Mouse (Mus musculus) hindbrain, embryonic 13.5 days (tissue): ENCODE data around the gene Scp2. TPM values are rescaled to one million over a fixed set of nuclear protein-coding genes. Genes with fewer than 3 reads are reported as not detected.

Experiments
- ATAC-seq: fragments of 200-750 bp; cut with Nextera tagmentation; 2 replicates; pipeline ENCODE4 v1.8.0; 2017; ENCODE audit warnings: moderate TSS enrichment; ENCODE audit not compliant: low FRiP score
- H3K27ac ChIP-seq: fragments of 300-500 bp; sonication (generic); 2 replicates; pipeline ENCODE4 v1.5.1; 2015; ENCODE audit warnings: inconsistent platforms, mild to moderate bottlenecking, moderate library complexity
- H3K27me3 ChIP-seq: fragments of 300-500 bp; sonication (generic); 2 replicates; pipeline ENCODE4 v1.6.1; 2015; ENCODE audit warnings: mild to moderate bottlenecking, inconsistent platforms
- H3K36me3 ChIP-seq: fragments of 300-500 bp; sonication (generic); 2 replicates; pipeline ENCODE4 v1.6.1; 2015; ENCODE audit warnings: mild to moderate bottlenecking, inconsistent platforms
- H3K4me1 ChIP-seq: fragments of 300-500 bp; sonication (generic); replicated peaks from 2 replicates; pipeline ENCODE4 v1.6.1; 2015; ENCODE audit warnings: inconsistent platforms
- H3K4me2 ChIP-seq: fragments of 300-500 bp; sonication (generic); 2 replicates; pipeline ENCODE4 v1.6.1; 2015; ENCODE audit warnings: inconsistent platforms, mild to moderate bottlenecking, moderate library complexity
- H3K4me3 ChIP-seq: fragments of 300-500 bp; sonication (generic); 2 replicates; pipeline ENCODE4 v1.5.1; 2015; ENCODE audit warnings: mild to moderate bottlenecking, inconsistent platforms
- H3K9ac ChIP-seq: fragments of 300-500 bp; sonication (generic); 2 replicates; pipeline ENCODE4 v1.6.1; 2015; ENCODE audit warnings: mild to moderate bottlenecking, inconsistent platforms
- H3K9me3 ChIP-seq: fragments of 300-500 bp; sonication (generic); 2 replicates; pipeline ENCODE4 v1.6.1; 2016; ENCODE audit warnings: inconsistent platforms
- WGBS: fragments of 180-500 bp; shearing (Covaris S2); methylation state at CpG from one replicate; pipeline ENCODE4 v1.1.7; 2015; 5-methylcytosine and 5-hydroxymethylcytosine counted together
- polyA plus RNA-seq: library from polyadenylated mRNA; unstranded; fragments of >200 nt; fragmentation: Nextera tagmentation; extraction: Ambion mirVana; gene quantifications from 2 replicates; pipeline ENCODE4 v1.2.1, GENCODE M21; 2015

Gene Scp2
- polyA plus RNA-seq, 1 experiment from 2014 or later: 228 TPM

DNA sequence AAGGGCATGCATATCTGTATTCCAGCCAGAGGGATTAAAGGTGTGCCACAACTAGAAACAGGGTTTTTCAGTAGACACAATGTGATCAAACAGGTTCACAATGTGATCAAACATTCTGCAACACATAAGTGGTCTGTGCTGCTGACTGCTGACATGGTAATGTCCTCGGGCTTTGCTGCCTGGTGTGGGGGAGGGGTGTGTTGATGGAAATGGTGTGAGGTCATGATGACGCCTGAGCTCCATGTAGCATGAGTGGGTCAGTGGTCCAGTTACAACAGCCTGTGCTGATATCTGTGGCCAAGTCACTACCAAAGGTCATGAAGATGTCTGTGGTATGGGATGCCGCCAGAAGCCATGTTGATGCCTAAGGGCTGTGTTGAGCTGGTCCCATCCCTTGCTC, 14.3 kb downstream of the Scp2 start:
- no peaks in the 10 kb centered on the region for H3K9me3 ChIP-seq
- no peak for ATAC-seq
- no peak overlapping the region for H3K9ac ChIP-seq
- 92% methylated on average over 3 of the region's 3 CpGs for WGBS
- H3K27ac ChIP-seq: no peak overlapping the region
- H3K27me3 ChIP-seq: no peaks in the 10 kb centered on the region
- H3K36me3 ChIP-seq: no peaks in the 10 kb centered on the region
- H3K4me1 ChIP-seq: no peaks in the 10 kb centered on the region
- no peak overlapping the region for H3K4me2 ChIP-seq
- H3K4me3 ChIP-seq: no peak overlapping the region

DNA sequence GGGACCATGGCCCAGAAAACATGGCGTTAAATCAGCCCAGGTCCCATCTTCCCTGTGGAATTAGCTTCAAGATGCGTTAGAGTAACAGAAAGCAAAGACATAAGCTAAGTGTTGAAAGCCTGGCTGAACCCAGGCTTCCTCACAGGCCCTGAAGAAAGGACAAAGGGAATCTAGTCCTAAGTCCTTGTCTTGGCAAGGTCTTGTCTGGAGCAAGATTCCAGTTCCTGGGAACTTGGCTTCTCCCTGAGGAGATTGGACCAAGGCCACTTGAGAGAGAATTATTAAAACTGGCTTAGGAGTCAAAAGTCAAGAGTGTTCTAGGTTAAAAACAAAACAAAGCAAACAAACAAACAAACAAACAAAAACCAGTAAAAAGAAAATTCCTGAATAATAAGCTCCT, 16.5 kb downstream of the Scp2 start:
- no peak overlapping the region for H3K4me2 ChIP-seq
- no peaks in the 10 kb centered on the region for H3K9me3 ChIP-seq
- WGBS: 88% methylated on average over 2 of the region's 2 CpGs
- no peaks in the 10 kb centered on the region for H3K27me3 ChIP-seq
- ATAC-seq: no peak
- H3K9ac ChIP-seq: no peak overlapping the region
- H3K27ac ChIP-seq: no peak overlapping the region
- no peaks in the 10 kb centered on the region for H3K4me1 ChIP-seq
- no peaks in the 10 kb centered on the region for H3K36me3 ChIP-seq
- H3K4me3 ChIP-seq: no peak overlapping the region

DNA sequence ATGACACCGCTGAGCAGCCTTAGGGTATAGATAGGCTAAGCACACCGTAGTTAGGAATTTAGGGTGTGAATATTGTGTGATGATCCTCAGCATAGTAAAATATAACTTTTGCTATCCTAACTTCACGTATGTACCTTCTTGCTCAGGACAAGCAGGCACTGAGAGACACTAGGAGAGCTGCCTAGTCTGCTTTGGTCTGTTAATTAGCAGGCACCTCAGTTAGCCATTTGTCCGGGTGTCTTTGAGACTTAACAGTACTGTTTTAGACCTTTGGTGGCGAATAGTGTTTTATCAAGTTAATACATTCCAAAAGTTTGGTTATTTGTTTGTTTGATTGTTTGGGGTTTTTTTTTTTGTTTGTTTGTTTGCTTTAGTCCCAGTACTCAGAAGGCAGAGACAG, 17.3 kb downstream of the Scp2 start:
- Histone ChIP-seq H3K9me3 (no peaks in the 10 kb centered on the region), H3K9ac (no peak overlapping the region), H3K27me3 (no peaks in the 10 kb centered on the region), H3K4me1 (no peaks in the 10 kb centered on the region), H3K4me3 (no peak overlapping the region), H3K27ac (no peak overlapping the region), H3K4me2 (no peak overlapping the region), H3K36me3 (no peaks in the 10 kb centered on the region)
- 91% methylated on average over 5 of the region's 5 CpGs for WGBS
- ATAC-seq: no peak

DNA sequence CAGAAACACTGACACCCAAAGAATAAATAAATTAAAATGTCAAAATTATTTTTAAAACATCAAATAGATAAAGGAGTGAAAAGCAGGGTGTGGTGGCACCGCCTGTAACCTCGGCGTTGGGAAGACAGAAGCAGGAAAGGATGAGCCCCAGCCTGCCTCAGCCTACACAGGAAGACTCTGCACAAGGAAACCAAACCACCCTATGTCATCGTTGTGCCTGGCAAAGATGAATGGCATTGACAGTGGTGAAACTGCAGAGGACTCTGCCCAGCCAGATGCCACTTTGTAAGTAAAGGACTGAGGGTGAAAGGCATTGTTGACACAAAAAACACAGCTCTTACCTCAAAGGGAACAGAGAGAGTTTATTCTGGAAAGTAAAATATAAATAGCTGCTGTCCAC, 18.5 kb downstream of the Scp2 start:
- 89% methylated on average over 4 of the region's 4 CpGs for WGBS
- ATAC-seq: no peak
- Histone ChIP-seq H3K27ac (no peak overlapping the region), H3K9ac (no peak overlapping the region), H3K4me3 (no peak overlapping the region), H3K4me2 (no peak overlapping the region), H3K36me3 (no peaks in the 10 kb centered on the region), H3K27me3 (no peaks in the 10 kb centered on the region), H3K4me1 (no peaks in the 10 kb centered on the region), H3K9me3 (no peaks in the 10 kb centered on the region)

DNA sequence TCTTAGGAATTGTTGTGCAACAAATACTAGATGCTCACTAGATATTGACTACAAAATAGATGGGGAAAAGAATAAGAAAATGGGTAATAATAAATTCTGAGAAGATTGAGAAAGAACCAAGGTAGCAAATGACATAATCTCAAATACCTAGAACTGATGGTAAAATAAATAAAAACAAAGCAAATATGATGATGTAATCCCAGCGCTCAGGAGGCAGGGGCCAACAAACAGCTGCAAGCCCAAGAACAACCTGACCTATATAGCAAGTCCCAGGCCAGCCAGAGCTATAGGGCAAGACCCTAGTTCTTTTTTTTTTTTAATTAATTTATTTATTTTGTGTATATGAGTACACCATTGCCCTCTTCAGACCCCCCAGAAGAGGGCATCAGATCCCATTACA, 20.7 kb downstream of the Scp2 start:
- Histone ChIP-seq H3K9me3 (no peaks in the 10 kb centered on the region), H3K4me2 (no peak overlapping the region), H3K9ac (no peak overlapping the region), H3K36me3 (no peaks in the 10 kb centered on the region), H3K4me3 (no peak overlapping the region), H3K27me3 (no peaks in the 10 kb centered on the region), H3K27ac (no peak overlapping the region), H3K4me1 (no peaks in the 10 kb centered on the region)
- no peak for ATAC-seq
- WGBS: 85% methylated on average over 1 of the region's 1 CpGs

DNA sequence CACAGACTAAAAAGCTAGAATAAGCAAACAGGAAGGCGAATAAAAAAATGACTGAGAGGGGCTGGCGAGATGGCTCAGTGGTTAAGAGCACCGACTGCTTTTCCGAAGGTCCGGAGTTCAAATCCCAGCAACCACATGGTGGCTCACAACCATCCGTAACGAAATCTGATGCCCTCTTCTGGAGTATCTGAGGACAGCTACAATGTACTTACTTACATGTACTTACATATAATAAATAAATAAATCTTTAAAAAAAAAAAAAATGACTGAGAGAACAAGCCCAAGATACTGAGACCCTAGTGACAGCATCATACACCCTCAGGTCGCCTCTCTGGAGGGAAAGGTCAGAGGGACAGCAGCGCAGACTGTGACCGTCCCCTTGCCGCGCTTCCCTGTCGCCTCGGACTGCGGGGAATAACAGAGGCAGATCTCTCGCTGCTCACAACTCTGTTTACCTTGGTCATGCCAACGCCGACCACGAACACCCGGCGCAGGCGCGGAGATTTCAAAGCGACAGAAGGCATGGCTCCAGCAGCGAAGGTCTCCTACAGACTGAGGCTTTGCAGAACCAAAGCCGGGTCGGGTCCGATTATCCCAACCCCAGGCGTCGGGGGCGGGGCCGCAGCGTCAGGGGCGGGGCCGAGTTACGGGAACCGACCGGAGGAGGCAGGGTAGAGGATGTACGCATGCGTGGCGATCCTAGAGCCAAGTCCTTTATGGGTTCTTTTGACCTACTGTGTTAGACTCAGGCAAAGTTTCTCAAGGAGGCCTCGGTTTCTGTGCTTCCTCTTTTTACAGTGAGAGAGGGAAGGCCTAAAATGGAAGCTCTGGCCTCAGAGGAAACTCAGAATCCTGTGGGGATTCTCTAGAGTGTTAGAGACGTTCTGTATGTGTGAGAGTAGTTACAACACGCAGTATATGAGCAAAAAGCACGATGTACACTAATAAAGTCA, 26.6 kb downstream of the Scp2 start:
- Histone ChIP-seq H3K9me3 (no peaks in the 10 kb centered on the region), H3K4me3 (peak overlapping the region; percentile 58), H3K4me2 (peak overlapping the region; percentile 59), H3K27me3 (no peaks in the 10 kb centered on the region), H3K9ac (peak overlapping the region; percentile 77), H3K27ac (peak overlapping the region; percentile 56), H3K36me3 (no peaks in the 10 kb centered on the region), H3K4me1 (0 out of 2 replicates have a peak, but pooled peaks cover 3% of the 10 kb centered on the region)
- peak; percentile 94 for ATAC-seq
- WGBS: 12% methylated on average over 45 of the region's 45 CpGs

DNA sequence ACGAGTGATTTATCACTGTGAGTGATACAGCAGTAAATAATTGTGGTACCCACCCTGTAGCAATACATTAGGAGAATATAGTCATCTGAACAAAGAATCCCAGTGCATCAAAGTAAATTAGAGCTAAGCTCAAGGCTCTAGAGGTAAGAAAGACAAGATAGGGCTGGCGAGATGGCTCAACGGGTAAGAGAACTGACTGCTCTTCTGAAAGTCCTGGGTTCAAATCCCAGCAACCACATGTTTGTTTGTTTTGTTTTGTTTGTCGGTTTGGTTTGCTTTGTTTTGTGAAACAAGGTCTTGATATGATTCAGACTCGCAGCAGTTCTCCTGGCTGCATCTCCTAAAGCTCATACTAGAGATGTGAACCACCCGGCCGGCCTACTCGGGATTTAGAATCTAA, 27.3 kb downstream of the Scp2 start:
- no peak for ATAC-seq
- 92% methylated on average over 8 of the region's 8 CpGs for WGBS
- no peaks in the 10 kb centered on the region for H3K9me3 ChIP-seq
- H3K4me2 ChIP-seq: no peak overlapping the region
- 0 out of 2 replicates have a peak, but pooled peaks cover 3% of the 10 kb centered on the region for H3K4me1 ChIP-seq
- H3K36me3 ChIP-seq: no peaks in the 10 kb centered on the region
- no peak overlapping the region; the same call in 1 of the 2 replicates for H3K4me3 ChIP-seq
- no peaks in the 10 kb centered on the region for H3K27me3 ChIP-seq
- no peak overlapping the region for H3K9ac ChIP-seq
- no peak overlapping the region for H3K27ac ChIP-seq

DNA sequence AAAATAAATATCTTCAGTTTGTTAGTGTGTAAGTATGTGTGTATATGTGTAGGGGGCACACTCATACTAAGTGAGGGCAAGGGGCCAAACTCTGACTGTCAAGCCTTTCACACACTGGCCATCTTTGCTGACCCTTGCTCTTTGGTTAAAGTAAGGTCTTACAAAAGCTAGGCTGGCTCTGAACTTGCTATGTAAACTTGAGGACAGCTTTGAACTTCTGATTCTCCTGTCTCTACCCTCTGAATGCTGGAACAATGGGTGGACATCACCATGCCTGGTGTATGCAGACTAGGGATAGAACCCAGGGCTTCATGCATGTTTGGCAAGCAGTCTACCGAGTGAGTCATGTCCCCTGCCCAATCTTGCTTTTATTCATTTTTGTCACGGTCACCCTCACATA, 28.3 kb downstream of the Scp2 start:
- peaks cover 4% of the 10 kb centered on the region; the same call in 1 of the 2 replicates for H3K36me3 ChIP-seq
- H3K9me3 ChIP-seq: no peaks in the 10 kb centered on the region
- H3K4me2 ChIP-seq: no peak overlapping the region
- H3K27ac ChIP-seq: no peak overlapping the region
- 88% methylated on average over 2 of the region's 2 CpGs for WGBS
- H3K4me3 ChIP-seq: no peak overlapping the region
- H3K27me3 ChIP-seq: no peaks in the 10 kb centered on the region
- ATAC-seq: no peak
- no peak overlapping the region for H3K9ac ChIP-seq
- H3K4me1 ChIP-seq: 0 out of 2 replicates have a peak, but pooled peaks cover 3% of the 10 kb centered on the region

DNA sequence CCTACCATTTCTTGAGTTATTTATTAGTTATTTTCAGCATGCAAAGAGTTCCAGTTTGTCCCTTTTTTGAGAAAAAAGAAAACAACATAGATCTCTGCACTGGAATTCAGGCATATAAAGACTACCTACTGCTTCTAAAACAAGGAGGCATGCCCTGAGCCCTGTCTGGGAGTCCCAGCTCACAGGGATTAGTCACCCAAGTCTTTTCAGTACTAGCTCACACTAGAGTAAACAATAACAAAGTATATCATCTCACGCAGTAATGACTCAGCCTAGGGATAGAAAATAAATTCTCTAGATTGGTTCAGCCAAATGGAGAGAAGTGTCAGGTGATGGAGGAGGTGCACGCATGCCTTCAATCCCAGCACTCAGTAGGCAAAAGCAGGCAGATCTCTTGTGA, 34.1 kb downstream of the Scp2 start:
- no peak for ATAC-seq
- WGBS: 95% methylated on average over 2 of the region's 2 CpGs
- no peak overlapping the region for H3K9ac ChIP-seq
- H3K27me3 ChIP-seq: no peaks in the 10 kb centered on the region
- H3K27ac ChIP-seq: no peak overlapping the region
- no peak overlapping the region for H3K4me2 ChIP-seq
- no peaks in the 10 kb centered on the region for H3K9me3 ChIP-seq
- no peak overlapping the region for H3K4me3 ChIP-seq
- no peaks in the 10 kb centered on the region for H3K4me1 ChIP-seq
- H3K36me3 ChIP-seq: peaks cover 22% of the 10 kb centered on the region

DNA sequence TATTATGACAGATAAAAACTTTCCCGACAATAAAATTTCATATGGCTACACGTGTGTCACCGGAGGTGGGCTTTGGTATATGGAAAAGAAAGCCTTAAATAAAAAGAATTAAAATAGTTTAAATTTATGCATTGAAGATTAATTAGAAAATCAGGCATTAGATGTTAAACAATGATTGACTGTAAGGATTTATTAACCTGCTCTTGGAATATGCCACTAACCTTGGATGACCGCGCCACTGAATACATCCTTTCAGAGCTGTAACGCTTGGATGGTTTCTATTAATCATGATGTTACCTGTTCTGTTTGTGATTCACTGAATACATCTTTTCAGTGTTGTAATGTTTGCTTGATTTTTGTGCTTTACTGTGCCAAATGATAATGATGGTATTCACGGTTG, 35.1 kb downstream of the Scp2 start:
- no peaks in the 10 kb centered on the region for H3K9me3 ChIP-seq
- no peaks in the 10 kb centered on the region for H3K27me3 ChIP-seq
- no peak for ATAC-seq
- no peak overlapping the region for H3K4me3 ChIP-seq
- H3K9ac ChIP-seq: no peak overlapping the region
- WGBS: 94% methylated on average over 7 of the region's 7 CpGs
- peaks cover 27% of the 10 kb centered on the region for H3K36me3 ChIP-seq
- no peaks in the 10 kb centered on the region for H3K4me1 ChIP-seq
- no peak overlapping the region for H3K4me2 ChIP-seq
- H3K27ac ChIP-seq: no peak overlapping the region

DNA sequence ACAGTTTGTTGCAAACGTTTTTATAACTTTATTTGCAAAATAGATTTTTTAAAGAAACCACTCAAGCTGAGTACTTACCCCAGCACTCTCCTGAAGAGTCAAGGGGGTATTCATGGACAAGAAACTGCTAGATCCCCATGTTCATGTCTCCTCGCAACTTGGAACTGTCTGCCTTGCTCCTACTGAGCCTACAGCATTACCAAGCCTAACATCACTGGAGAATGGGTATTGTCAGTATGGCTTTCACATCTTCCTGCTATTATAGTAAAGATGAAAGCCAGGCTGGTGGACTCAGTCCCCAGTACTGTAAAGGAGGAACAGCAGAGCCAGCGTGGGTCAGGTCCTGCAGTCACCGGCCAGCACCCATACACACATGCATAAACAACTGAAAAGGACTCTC, 48.5 kb downstream of the Scp2 start, which contains the start of gene Podn:
Gene Podn (minus strand): TSS at position 101 of the 400 bp plus-strand sequence.
- WGBS: 86% methylated on average over 4 of the region's 4 CpGs
- Histone ChIP-seq H3K27ac (no peak within 1 kb of the TSS), H3K9ac (no peak within 1 kb of the TSS), H3K27me3 (no peaks in the 10 kb centered on the region), H3K9me3 (no peaks in the 10 kb centered on the region), H3K4me3 (no peak within 1 kb of the TSS), H3K4me2 (no peak within 1 kb of the TSS), H3K4me1 (no peaks in the 10 kb centered on the region), H3K36me3 (peaks cover 17% of the 10 kb centered on the region; the same call in 1 of the 2 replicates)
- no peak for ATAC-seq

DNA sequence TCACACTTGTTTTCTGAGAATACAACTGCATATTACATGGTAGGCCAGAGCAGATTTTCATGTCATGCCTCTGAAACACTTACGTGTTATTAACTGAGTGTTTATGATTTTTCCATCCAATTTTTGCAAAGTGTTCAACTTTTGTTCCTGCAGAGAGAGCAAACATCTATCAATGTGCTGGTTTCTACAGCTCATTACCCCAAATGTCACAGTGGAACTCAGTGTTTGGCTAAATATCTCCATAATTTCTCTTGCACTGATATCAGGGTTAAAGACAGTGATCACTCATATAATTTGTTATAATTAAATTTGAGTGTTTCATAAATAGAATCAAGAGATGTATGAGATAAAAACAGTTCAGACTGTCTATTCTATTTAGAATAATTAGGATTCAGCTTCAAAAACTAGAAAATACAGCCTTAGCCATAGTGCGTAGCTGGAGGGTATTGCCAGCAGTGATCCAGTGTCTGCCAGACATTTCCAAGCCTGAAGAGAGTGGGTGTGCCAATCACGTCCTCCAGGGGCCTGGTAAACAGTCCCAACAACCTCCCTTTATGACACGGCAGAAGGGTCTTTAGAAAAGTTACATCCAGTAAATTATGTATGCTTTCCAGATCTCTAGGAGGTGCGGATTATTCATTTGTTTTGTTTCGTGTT, 51.9 kb downstream of the Scp2 start:
- H3K4me2 ChIP-seq: no peak overlapping the region
- 81% methylated on average over 6 of the region's 6 CpGs for WGBS
- ATAC-seq: no peak

More for the DNA sequence above, 51.9 kb downstream of the Scp2 start:
- H3K4me1 ChIP-seq: no peaks in the 10 kb centered on the region
- no peak overlapping the region for H3K27ac ChIP-seq
- no peak overlapping the region for H3K9ac ChIP-seq
- peaks cover 23% of the 10 kb centered on the region for H3K36me3 ChIP-seq
- H3K27me3 ChIP-seq: no peaks in the 10 kb centered on the region
- no peak overlapping the region for H3K4me3 ChIP-seq
- no peaks in the 10 kb centered on the region for H3K9me3 ChIP-seq
